Mouse (Mus musculus): ENCODE measurements around the gene Ms4a4d.
"Not testable (repeated sequence)": the region's sequence is repeated elsewhere in the genome, so short reads cannot be mapped to it uniquely, and the experiment has no call there.

- not testable (repeated sequence) for TF ChIP-seq POLR2A (IDR thresholded peaks at IDR 0.05; ENCODE audit: borderline replicate concordance, control insufficient read depth, low read depth, low read length); CTCF (IDR thresholded peaks at IDR 0.05; ENCODE audit: control insufficient read depth, insufficient read depth, low read length)
Observed at GRCm38 (mm10) chr19:11497300-11497699, 39.3 kb upstream of the Ms4a4d start.
